Mouse (Mus musculus) ovary, postnatal 10 days (tissue): Measurements from ENCODE around the gene Spib.

ENCODE experiments used
- DNase-seq: peaks from one replicate; pipeline ENCODE4 v3.0.0; 2022; ENCODE audit warnings: low spot score

Gene Spib

DNA sequence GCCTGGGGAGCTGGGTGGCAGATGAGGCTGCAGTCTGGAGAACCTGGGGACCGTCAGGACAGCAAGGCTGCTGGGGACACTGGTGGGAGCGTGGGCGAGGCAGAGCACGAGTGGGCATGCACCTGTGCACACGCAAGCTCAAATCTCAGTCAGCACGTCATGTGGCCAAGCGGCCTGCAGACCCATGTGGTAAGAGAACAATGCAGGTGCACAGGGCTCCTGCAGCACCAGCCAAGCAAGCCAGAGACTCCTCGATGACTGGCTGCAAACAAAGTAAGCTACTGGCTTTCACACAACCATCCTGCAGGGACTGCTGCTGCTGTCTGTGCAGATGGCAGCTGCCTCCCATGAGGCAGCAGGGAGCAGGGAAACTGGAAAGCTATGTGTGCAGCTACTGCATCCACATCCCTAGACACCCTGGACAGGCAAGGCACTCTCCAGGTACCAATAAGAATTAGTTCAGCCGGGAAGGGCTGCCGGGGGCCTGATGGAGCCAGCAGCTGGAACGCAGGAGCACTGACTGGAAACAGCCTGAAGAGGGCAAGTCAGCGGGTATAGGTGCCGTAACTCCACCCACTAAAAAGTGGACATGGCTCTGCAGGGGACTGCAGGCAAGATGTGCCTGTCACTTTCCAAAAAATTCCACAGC, 44.8 kb downstream of the Spib start:
- no peak for DNase-seq

DNA sequence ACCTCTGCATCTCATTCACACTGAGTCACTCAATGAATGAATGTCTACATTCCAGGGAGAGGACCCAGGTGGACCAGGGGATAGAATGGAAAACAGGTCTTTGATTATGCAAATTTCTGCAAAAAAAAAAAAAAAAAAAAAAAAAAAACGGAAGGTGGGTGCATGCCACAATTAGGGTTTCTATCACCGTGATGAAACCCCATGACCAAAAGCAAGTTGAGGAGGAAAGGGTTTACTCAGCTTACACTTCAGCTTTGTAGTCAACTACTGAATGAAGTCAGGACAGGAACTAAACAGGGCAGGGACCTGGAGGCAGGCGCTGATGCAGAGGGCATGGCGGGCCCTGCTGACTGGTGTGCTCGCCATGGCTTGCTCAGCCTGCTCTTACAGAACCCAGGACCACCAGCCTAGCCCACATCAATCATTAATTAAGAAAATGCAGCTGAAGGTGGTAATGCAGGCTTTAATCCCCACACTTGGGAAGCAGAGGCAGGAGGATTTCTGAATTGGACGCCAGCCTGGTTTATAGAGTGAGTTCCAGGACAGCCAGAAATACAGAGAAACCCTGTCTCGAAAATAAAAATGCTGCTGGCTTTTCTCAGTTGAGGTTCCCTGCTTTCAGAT, 46.2 kb downstream of the Spib start:
- no peak for DNase-seq

DNA sequence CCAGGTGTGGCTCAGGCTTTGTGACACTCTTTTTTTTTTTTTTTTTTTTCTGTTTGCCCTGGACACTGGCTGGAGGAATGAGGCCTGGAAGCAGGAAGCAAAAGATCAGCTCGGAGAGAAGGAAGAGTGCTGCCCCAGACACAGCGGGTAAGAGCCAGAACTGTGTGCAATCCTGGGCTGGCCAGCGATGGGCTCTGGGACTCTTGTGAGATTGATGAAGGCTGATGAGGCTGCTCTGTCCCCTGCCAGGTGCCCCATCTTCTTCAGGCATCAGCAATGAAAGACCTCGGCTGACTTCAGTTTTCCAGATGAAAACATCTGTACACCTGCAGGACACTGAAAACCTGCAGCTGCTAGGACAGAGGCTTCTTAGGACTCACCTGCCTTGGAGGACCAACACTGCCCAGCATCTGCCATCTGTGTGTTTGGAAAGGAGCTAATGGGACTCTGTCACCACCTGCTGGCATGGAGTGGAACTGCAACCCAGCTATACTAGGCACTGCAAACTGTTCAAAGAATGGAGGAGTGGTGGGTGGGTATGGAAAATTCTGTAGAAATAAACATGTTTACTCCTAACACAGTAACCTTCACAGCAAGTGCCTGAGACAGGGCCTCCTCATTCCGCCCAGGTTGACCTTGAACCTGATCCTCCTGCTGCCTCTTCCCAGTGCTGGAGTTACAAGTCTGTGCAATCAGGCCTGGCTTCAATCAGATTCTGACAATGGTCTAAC, 46.9 kb downstream of the Spib start:
- peak; percentile 31 for DNase-seq

DNA sequence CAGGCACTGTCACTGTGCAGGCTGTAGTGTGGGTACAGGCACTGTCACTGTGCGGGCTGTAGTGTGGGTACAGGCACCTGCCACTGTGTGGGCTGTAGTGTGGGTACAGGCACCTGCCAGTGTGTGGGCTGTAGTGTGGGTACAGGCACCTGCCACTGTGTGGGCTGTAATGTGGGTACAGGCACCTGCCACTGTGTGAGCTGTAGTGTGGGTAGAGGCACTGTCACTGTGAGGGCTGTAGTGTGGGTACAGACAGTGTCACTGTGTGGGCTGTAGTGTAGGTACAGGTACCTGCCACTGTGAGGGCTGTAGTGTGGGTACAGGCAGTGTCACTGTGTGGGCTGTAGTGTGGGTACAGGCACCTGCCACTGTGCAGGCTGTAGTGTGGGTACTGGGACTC, 47.8 kb downstream of the Spib start:
- no peak for DNase-seq

DNA sequence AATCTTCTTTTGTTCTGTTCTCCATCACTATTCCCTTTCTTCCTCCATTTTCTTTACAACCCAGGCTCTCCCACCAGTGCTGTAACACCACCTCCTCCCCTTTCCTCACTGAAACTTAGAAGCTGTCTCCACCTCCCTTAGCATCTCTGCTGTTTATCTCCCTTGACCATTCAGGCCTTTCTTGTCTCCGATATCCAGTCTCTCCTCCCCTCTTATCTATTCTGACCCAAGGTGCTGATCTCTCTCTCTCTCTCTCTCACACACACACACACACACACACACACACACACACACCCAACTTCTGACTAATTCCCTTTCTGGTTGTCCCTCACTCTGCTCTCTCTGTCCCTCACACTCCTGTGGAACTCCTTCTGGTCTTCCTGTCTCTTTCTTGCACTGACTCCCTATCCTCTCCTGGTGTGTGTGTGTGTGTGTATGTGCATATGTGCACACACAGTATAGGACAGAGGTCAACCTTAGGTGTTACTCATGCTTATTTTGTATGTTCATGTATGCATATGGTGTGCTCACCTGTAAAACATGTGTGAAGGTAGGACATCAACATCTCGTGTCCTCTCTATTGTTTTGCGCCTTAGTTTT, 48.9 kb downstream of the Spib start:
- DNase-seq: no peak
